Mouse (Mus musculus) granulocyte monocyte progenitor cell, adult 5-6 weeks (primary cell): ENCODE measurements around the gene Vps16. TPM values are rescaled to one million over a fixed set of nuclear protein-coding genes. Genes with fewer than 3 reads are reported as not detected.
A peak's percentile ranks its signal among the peaks of the same experiment; 100 is the strongest.

Source experiments
- ATAC-seq: replicated peaks from 2 replicates; pipeline ENCODE4 v1.8.0; 2016; ENCODE audit warnings: mild to moderate bottlenecking, moderate TSS enrichment, inconsistent platforms; ENCODE audit not compliant: poor library complexity, severe bottlenecking
- total RNA-seq, 2 experiments: library from RNA; stranded (forward) in 1 of 2; stranded (reverse) in 1 of 2; fragments of 200-712, 200-1000 nt in 1 of 2; fragments of >200 nt in 1 of 2; fragmentation: Nextera tagmentation in 1 of 2; gene quantifications; 2 replicates each; pipeline ENCODE4 v1.2.3; 2014 to 2017

Vps16 gene
- total RNA-seq, 2 experiments from 2014 or later: 155 to 167 TPM

- no peak for ATAC-seq
These were observed 2.1 kb upstream of the Vps16 start for GRCm38 (mm10) chr2:130421781-130422620.

- ATAC-seq: peak; percentile 45
These were observed 578 bp upstream of the Vps16 start for GRCm38 (mm10) chr2:130423397-130424125.

- no peak for ATAC-seq
These were observed 973 bp downstream of the Vps16 start for GRCm38 (mm10) chr2:130425112-130425511.

- ATAC-seq: no peak
These were observed 5.7 kb downstream of the Vps16 start for GRCm38 (mm10) chr2:130429851-130430250.

GRCm38 (mm10) chr2:130430484-130430883, 6.3 kb downstream of the Vps16 start:
- no peak for ATAC-seq

- no peak for ATAC-seq
These were observed 8.0 kb downstream of the Vps16 start for GRCm38 (mm10) chr2:130432157-130432556.

GRCm38 (mm10) chr2:130433152-130433551, 9.0 kb downstream of the Vps16 start:
- peak; percentile 56; the same call in 1 of the 2 replicates for ATAC-seq

- no peak for ATAC-seq
These were observed 12.6 kb downstream of the Vps16 start for GRCm38 (mm10) chr2:130436769-130437168.

- ATAC-seq: no peak
These were observed 14.7 kb downstream of the Vps16 start for GRCm38 (mm10) chr2:130438861-130439260.

GRCm38 (mm10) chr2:130439840-130440480, 15.8 kb downstream of the Vps16 start:
- ATAC-seq: no peak

- no peak for ATAC-seq
These were observed 18.0 kb downstream of the Vps16 start for GRCm38 (mm10) chr2:130442162-130442561.

GRCm38 (mm10) chr2:130448449-130448848, 24.3 kb downstream of the Vps16 start:
- ATAC-seq: peak; percentile 52

- ATAC-seq: 0 out of 2 replicates have a peak, but pooled peaks have one; percentile 6
These were observed 25.1 kb downstream of the Vps16 start for GRCm38 (mm10) chr2:130449021-130449793.

GRCm38 (mm10) chr2:130449794-130450433, 25.8 kb downstream of the Vps16 start, which contains the start of gene Ptpra:
TSS of gene Ptpra (plus strand) at chr2:130450278.
- peak; percentile 94 for ATAC-seq

- peak; percentile 50 for ATAC-seq
These were observed 26.3 kb downstream of the Vps16 start for GRCm38 (mm10) chr2:130450434-130450796.

GRCm38 (mm10) chr2:130451086-130451726, 27.1 kb downstream of the Vps16 start:
- no peak for ATAC-seq

- ATAC-seq: no peak
These were observed 27.6 kb downstream of the Vps16 start for GRCm38 (mm10) chr2:130451727-130452090.

- no peak for ATAC-seq
These were observed 28.1 kb downstream of the Vps16 start for GRCm38 (mm10) chr2:130452266-130452665.

- ATAC-seq: no peak
These were observed 29.3 kb downstream of the Vps16 start for GRCm38 (mm10) chr2:130453421-130453820.
